In the genomic region with DNA sequence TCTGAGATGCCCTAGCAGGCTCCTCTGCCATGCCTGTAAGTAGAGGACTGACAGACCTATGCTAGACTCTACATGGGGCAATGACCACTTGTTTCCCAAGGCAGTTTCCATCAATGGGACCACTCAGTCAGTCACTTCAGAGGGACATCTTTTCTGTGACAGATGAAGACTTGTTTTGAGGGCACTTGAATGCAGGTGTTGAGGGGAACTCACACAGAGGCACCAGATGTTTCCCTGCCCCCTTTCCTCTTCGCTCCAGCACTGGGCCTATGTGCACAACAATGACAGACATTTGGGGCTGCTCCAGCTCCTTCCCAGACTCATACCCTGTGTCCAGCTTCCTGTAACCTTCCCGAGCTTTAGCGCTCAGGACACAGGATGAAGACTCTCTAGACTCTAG, we compare ENCODE assay signal across 26 mouse cellular contexts.
DNase-seq lines count a peak whose midpoint lies in the region; ATAC-seq lines count a peak whose summit lies in the region.
"Had no signal": no experiment of that assay in that cellular context is flagged by ENCODE, and none has a peak within 500 bp of the region (broad histone marks: within the 10 kb centered on the region; RNA-seq: fewer than 3 reads in every experiment).

No protein-coding gene starts in this region.

- no peak overlapping the region for H3K4me2 ChIP-seq in liver, embryonic 12.5 days
- H3K4me2 ChIP-seq: forebrain, embryonic 13.5 days; heart, embryonic 12.5 days; heart, embryonic 15.5 days; hindbrain, embryonic 13.5 days had no signal

- no peaks in the 10 kb centered on the region for H3K36me3 ChIP-seq in liver, embryonic 12.5 days
- H3K36me3 ChIP-seq: forebrain, embryonic 10.5 days; heart, embryonic 12.5 days; heart, embryonic 15.5 days; hindbrain, embryonic 10.5 days; hindbrain, embryonic 13.5 days had no signal

- H3K9me3 ChIP-seq in liver, embryonic 12.5 days (replicated peaks) = no peaks in the 10 kb centered on the region
- H3K9me3 ChIP-seq: forebrain, embryonic 10.5 days; forebrain, embryonic 13.5 days; heart, embryonic 12.5 days; heart, embryonic 15.5 days; hindbrain, embryonic 10.5 days; hindbrain, embryonic 13.5 days had no signal

- peaks cover 72% of the 10 kb centered on the region for H3K4me1 ChIP-seq in liver, embryonic 12.5 days
- H3K4me1 ChIP-seq: hindbrain, embryonic 10.5 days; hindbrain, embryonic 13.5 days had no signal

- H3K4me3 ChIP-seq in liver, embryonic 12.5 days = no peak overlapping the region
- H3K4me3 ChIP-seq: forebrain, embryonic 10.5 days; forebrain, embryonic 13.5 days; gastrocnemius, adult 2 months; heart, embryonic 12.5 days; heart, embryonic 15.5 days; hindbrain, embryonic 10.5 days; hindbrain, embryonic 13.5 days had no signal

- ATAC-seq in liver, embryonic 12.5 days = no peak
- ATAC-seq: forebrain, embryonic 13.5 days; forebrain, embryonic 16.5 days; hindbrain, embryonic 16.5 days had no signal

- no peak overlapping the region for H3K9ac ChIP-seq in liver, embryonic 12.5 days
- H3K9ac ChIP-seq: forebrain, embryonic 13.5 days; heart, embryonic 12.5 days; heart, embryonic 15.5 days; hindbrain, embryonic 13.5 days had no signal

- peak overlapping the region; percentile 8; the same call in 1 of the 2 replicates for H3K27ac ChIP-seq in liver, embryonic 12.5 days
- H3K27ac ChIP-seq: forebrain, embryonic 10.5 days; forebrain, embryonic 13.5 days; gastrocnemius, adult 2 months; heart, embryonic 15.5 days; hindbrain, embryonic 10.5 days; hindbrain, embryonic 13.5 days had no signal

- no peaks in the 10 kb centered on the region for H3K27me3 ChIP-seq in liver, embryonic 12.5 days (replicated peaks)
- H3K27me3 ChIP-seq: forebrain, embryonic 13.5 days; hindbrain, embryonic 13.5 days had no signal

- DNase-seq in liver = no peak
- DNase-seq in thymus, postnatal 10 days (ENCODE audit: low spot score in 2 of 2) = peak; percentile 69 to 77
- DNase-seq in thymus, postnatal 36 days = peak; percentile 63 to 80
- no peak for DNase-seq in embryo, embryonic 10 days (ENCODE audit: low spot score)
- no peak for DNase-seq in layer of hippocampus, postnatal 25 days (ENCODE audit: extremely low spot score in 1 of 2, low spot score in 1 of 2)
- DNase-seq in ovary, postnatal 14 days (ENCODE audit: low spot score) = no peak
- DNase-seq: adrenal gland, adult 2 months; adrenal gland, postnatal 14 days; cerebellum, adult 11 months; cerebellum, adult 8-10 months; cerebellum, postnatal 10 days; cerebellum, postnatal 36 days; gastrocnemius, adult 2 months; gastrocnemius, postnatal 25 days; heart, adult 18-20 months; heart, postnatal 10 days; heart, postnatal 36 days had no signal

- WGBS in liver, embryonic 12.5 days (ENCODE audit: insufficient replicate concordance) = 87% methylated on average over 3 of the region's 3 CpGs

Comparison
In these comparisons a context has a peak if more than half of its experiments do, and no peak if none do; other contexts are left out.
1. DNase-seq: peak in thymus, postnatal 10 days (2 of 2) and thymus, postnatal 36 days (2 of 2); none in liver (single experiment), embryo, embryonic 10 days (single experiment), layer of hippocampus, postnatal 25 days (0 of 2) and ovary, postnatal 14 days (single experiment).